Mouse (Mus musculus) liver, postnatal 0 days (tissue): Measurements from ENCODE around the gene Smad9. TPM values are rescaled to one million over a fixed set of nuclear protein-coding genes. Genes with fewer than 3 reads are reported as not detected.

ENCODE experiments used
- ATAC-seq: fragments of 200-750 bp; cut with Nextera tagmentation; 2 replicates; pipeline ENCODE4 v1.8.0; 2017; ENCODE audit warnings: mild to moderate bottlenecking, moderate library complexity
- DNase-seq: peaks from one replicate; pipeline ENCODE4 v3.0.0-alpha.2; 2016
- H3K27ac ChIP-seq: fragments of 300-500 bp; sonication (generic); 2 replicates; pipeline ENCODE4 v1.5.1; 2014; ENCODE audit warnings: antibody characterized with exemption, moderate library complexity, mild to moderate bottlenecking, low read depth
- H3K27me3 ChIP-seq: fragments of 300-500 bp; sonication (generic); 2 replicates; pipeline ENCODE4 v1.6.1; 2014; ENCODE audit warnings: low read length, control low read depth, mixed read lengths; ENCODE audit not compliant: insufficient read depth
- H3K36me3 ChIP-seq: fragments of 300-500 bp; sonication (generic); replicated peaks from 2 replicates; pipeline ENCODE4 v1.6.1; 2014; ENCODE audit warnings: mild to moderate bottlenecking, control low read depth, low read length, moderate library complexity, mixed read lengths; ENCODE audit not compliant: insufficient read depth
- H3K4me1 ChIP-seq: fragments of 300-500 bp; sonication (generic); 2 replicates; pipeline ENCODE4 v1.6.1; 2014; ENCODE audit warnings: antibody characterized with exemption, mild to moderate bottlenecking, control low read depth; ENCODE audit not compliant: insufficient read depth
- H3K4me2 ChIP-seq: fragments of 300-500 bp; sonication (generic); 2 replicates; pipeline ENCODE4 v1.6.1; 2014; ENCODE audit warnings: low read depth, mild to moderate bottlenecking, low read length, moderate library complexity, mixed read lengths
- H3K4me3 ChIP-seq: fragments of 300-500 bp; sonication (generic); 2 replicates; pipeline ENCODE4 v1.5.1; 2014; ENCODE audit warnings: low read depth, low read length
- H3K9ac ChIP-seq: fragments of 300-500 bp; sonication (generic); replicated peaks from 2 replicates; pipeline ENCODE4 v1.6.1; 2014; ENCODE audit warnings: mild to moderate bottlenecking, moderate library complexity
- H3K9me3 ChIP-seq: fragments of 300-500 bp; sonication (generic); 2 replicates; pipeline ENCODE4 v1.6.1; 2016; ENCODE audit warnings: mild to moderate bottlenecking, control low read depth, low read length, mixed read lengths
- CTCF ChIP-seq: sonication (generic); IDR thresholded peaks from 2 replicates; pipeline ENCODE4 v1.5.1; 2016; ENCODE audit warnings: antibody characterized with exemption, low read depth
- EP300 ChIP-seq: IDR thresholded peaks from 2 replicates; pipeline ENCODE4 v1.6.1; 2016; ENCODE audit warnings: antibody characterized with exemption, low read depth, mild to moderate bottlenecking
- WGBS: fragments of 180-500 bp; shearing (Covaris S2); extraction: QIAGEN DNeasy Blood & Tissue Kit; methylation state at CpG from one replicate; pipeline ENCODE4 v1.1.7; 2014; ENCODE audit not compliant: insufficient replicate concordance; 5-methylcytosine and 5-hydroxymethylcytosine counted together
- polyA plus RNA-seq: library from polyadenylated mRNA; unstranded; fragments of >200 nt; fragmentation: Nextera tagmentation; extraction: Ambion mirVana; gene quantifications from 2 replicates; pipeline ENCODE4 v1.2.1, GENCODE M21; 2015

The Smad9 gene
- polyA plus RNA-seq, 1 experiment from 2014 or later = 1.4 TPM

GRCm38 (mm10) chr3:54807666-54808217, 52.4 kb downstream of the Smad9 start, which contains the start of gene Rfxap:
Gene Rfxap (minus strand): TSS chr3:54807791.
- ATAC-seq (peak; percentile 95), DNase-seq (peak; percentile 99)
- Histone ChIP-seq H3K9ac (peak within 1 kb of the TSS; percentile 82), H3K4me2 (peak within 1 kb of the TSS; percentile 95), H3K4me3 (peak within 1 kb of the TSS; percentile 70), H3K27me3 (no peaks in the 10 kb centered on the region), H3K9me3 (no peaks in the 10 kb centered on the region), H3K36me3 (peaks cover 13% of the 10 kb centered on the region), H3K27ac (peak within 1 kb of the TSS; percentile 87), H3K4me1 (peaks cover 12% of the 10 kb centered on the region)
- no peak for TF ChIP-seq EP300
- TF ChIP-seq CTCF = 0 out of 2 replicates have a peak, but pooled peaks have one; percentile 3
- WGBS = 3% methylated on average over 52 of the region's 52 CpGs

- Histone ChIP-seq H3K4me2 (no peak overlapping the region), H3K27ac (no peak overlapping the region), H3K27me3 (no peaks in the 10 kb centered on the region), H3K9ac (no peak overlapping the region), H3K36me3 (peaks cover 4% of the 10 kb centered on the region), H3K9me3 (no peaks in the 10 kb centered on the region), H3K4me1 (peaks cover 12% of the 10 kb centered on the region), H3K4me3 (no peak overlapping the region)
- TF ChIP-seq EP300 (no peak), CTCF (no peak)
- WGBS = 53% methylated on average over 5 of the region's 5 CpGs
- no peak for ATAC-seq
- DNase-seq = no peak
Observed at GRCm38 (mm10) chr3:54809111-54809510, 53.7 kb downstream of the Smad9 start.

- Histone ChIP-seq H3K4me3 (no peak overlapping the region), H3K27ac (no peak overlapping the region), H3K9ac (no peak overlapping the region), H3K36me3 (no peaks in the 10 kb centered on the region), H3K9me3 (no peaks in the 10 kb centered on the region), H3K27me3 (no peaks in the 10 kb centered on the region), H3K4me1 (peaks cover 5% of the 10 kb centered on the region), H3K4me2 (no peak overlapping the region)
- WGBS = 47% methylated on average over 1 of the region's 1 CpGs
- ATAC-seq = no peak
- TF ChIP-seq EP300 (no peak), CTCF (peak; percentile 28; the same call in 1 of the 2 replicates)
- no peak for DNase-seq
Observed at GRCm38 (mm10) chr3:54811616-54812015, 56.2 kb downstream of the Smad9 start.

DNA sequence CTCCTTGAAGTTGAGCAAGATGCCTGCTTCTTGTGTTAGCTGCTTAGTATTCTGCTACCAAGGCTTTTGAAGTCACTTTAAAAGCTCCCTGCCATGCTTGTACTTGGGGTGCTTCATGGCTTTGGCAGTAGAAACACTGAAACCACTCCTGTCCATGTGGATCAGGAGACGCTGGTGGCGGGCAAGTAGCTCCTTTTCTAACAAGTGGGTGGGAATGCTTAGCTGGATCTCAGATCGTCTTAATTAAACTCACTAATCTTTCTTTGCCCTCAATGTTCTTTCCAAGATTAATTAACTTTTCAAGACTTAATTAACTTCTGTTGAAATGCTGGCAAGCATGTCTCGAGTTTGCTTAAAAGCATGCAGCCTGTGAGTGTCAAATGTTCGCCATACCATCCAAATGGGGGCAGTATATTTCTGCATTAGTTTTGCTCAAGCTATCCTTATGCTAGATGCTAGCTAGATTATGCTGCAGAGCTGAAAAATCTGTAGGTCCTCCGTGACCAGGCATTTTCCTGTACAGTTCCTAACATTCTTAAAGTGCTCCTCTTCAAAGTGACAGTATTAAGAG, 58.1 kb downstream of the Smad9 start:
- no peaks in the 10 kb centered on the region for H3K27me3 ChIP-seq
- H3K9ac ChIP-seq = no peak overlapping the region
- H3K36me3 ChIP-seq = no peaks in the 10 kb centered on the region
- 74% methylated on average over 6 of the region's 6 CpGs for WGBS
- TF ChIP-seq EP300 (no peak), CTCF (no peak)
- no peak overlapping the region for H3K4me2 ChIP-seq
- ATAC-seq (no peak), DNase-seq (no peak)
- H3K4me1 ChIP-seq = peaks cover under 1% of the 10 kb centered on the region; the same call in 1 of the 2 replicates
- H3K9me3 ChIP-seq = no peaks in the 10 kb centered on the region
- H3K4me3 ChIP-seq = no peak overlapping the region
- no peak overlapping the region for H3K27ac ChIP-seq

GRCm38 (mm10) chr3:54814622-54815021, 59.2 kb downstream of the Smad9 start:
- H3K9ac ChIP-seq = no peak overlapping the region
- H3K9me3 ChIP-seq = no peaks in the 10 kb centered on the region
- TF ChIP-seq EP300 (no peak), CTCF (no peak)
- H3K36me3 ChIP-seq = no peaks in the 10 kb centered on the region
- no peaks in the 10 kb centered on the region for H3K27me3 ChIP-seq
- no peak for ATAC-seq
- H3K4me1 ChIP-seq = no peaks in the 10 kb centered on the region
- no peak overlapping the region for H3K4me2 ChIP-seq
- no peak overlapping the region for H3K27ac ChIP-seq
- 24% methylated on average over 6 of the region's 6 CpGs for WGBS
- DNase-seq = no peak
- no peak overlapping the region for H3K4me3 ChIP-seq

- Histone ChIP-seq H3K4me3 (no peak overlapping the region), H3K27ac (no peak overlapping the region), H3K4me1 (no peaks in the 10 kb centered on the region), H3K9ac (no peak overlapping the region), H3K27me3 (no peaks in the 10 kb centered on the region), H3K36me3 (no peaks in the 10 kb centered on the region), H3K9me3 (no peaks in the 10 kb centered on the region), H3K4me2 (no peak overlapping the region)
- 12% methylated on average over 3 of the region's 3 CpGs for WGBS
- TF ChIP-seq EP300 (no peak), CTCF (peak; percentile 85)
- DNase-seq = peak; percentile 62
- ATAC-seq = no peak
Observed at GRCm38 (mm10) chr3:54815292-54815691, 59.9 kb downstream of the Smad9 start.
